Mouse (Mus musculus) heart, embryonic 13.5 days (tissue): ENCODE results near the gene Sf3a3. TPM values are rescaled to one million over a fixed set of nuclear protein-coding genes. Genes with fewer than 3 reads are reported as not detected.

ENCODE experiments used
- ATAC-seq: fragments of 200-750 bp; cut with Nextera tagmentation; 2 replicates; pipeline ENCODE4 v1.8.0; 2017; ENCODE audit warnings: moderate TSS enrichment; ENCODE audit not compliant: insufficient number of reproducible peaks, low FRiP score, low TSS enrichment; ENCODE audit errors: extremely low read depth
- H3K27ac ChIP-seq: fragments of 300-500 bp; sonication (generic); replicated peaks from 2 replicates; pipeline ENCODE4 v1.5.1; 2015; ENCODE audit warnings: moderate library complexity, mild to moderate bottlenecking, inconsistent platforms
- H3K27me3 ChIP-seq: fragments of 300-500 bp; sonication (generic); replicated peaks from 2 replicates; pipeline ENCODE4 v1.6.1; 2015; ENCODE audit warnings: mild to moderate bottlenecking, inconsistent platforms
- H3K36me3 ChIP-seq: fragments of 300-500 bp; sonication (generic); 2 replicates; pipeline ENCODE4 v1.6.1; 2015; ENCODE audit warnings: mild to moderate bottlenecking, inconsistent platforms
- H3K4me1 ChIP-seq: fragments of 300-500 bp; sonication (generic); 2 replicates; pipeline ENCODE4 v1.6.1; 2015; ENCODE audit warnings: inconsistent platforms
- H3K4me2 ChIP-seq: fragments of 300-500 bp; sonication (generic); 2 replicates; pipeline ENCODE4 v1.6.1; 2015; ENCODE audit warnings: inconsistent platforms, mild to moderate bottlenecking, moderate library complexity
- H3K4me3 ChIP-seq: fragments of 300-500 bp; sonication (generic); 2 replicates; pipeline ENCODE4 v1.5.1; 2015; ENCODE audit warnings: moderate library complexity, mild to moderate bottlenecking, inconsistent platforms
- H3K9ac ChIP-seq: fragments of 300-500 bp; sonication (generic); 2 replicates; pipeline ENCODE4 v1.6.1; 2015; ENCODE audit warnings: inconsistent platforms, mild to moderate bottlenecking, moderate library complexity
- H3K9me3 ChIP-seq: fragments of 300-500 bp; sonication (generic); 2 replicates; pipeline ENCODE4 v1.6.1; 2016; ENCODE audit warnings: inconsistent platforms
- WGBS: fragments of 180-500 bp; shearing (Covaris S2); methylation state at CpG from one replicate; pipeline ENCODE4 v1.1.7; 2015; ENCODE audit warnings: mixed read lengths; 5-methylcytosine and 5-hydroxymethylcytosine counted together
- polyA plus RNA-seq: library from polyadenylated mRNA; unstranded; fragments of >200 nt; fragmentation: Nextera tagmentation; extraction: Ambion mirVana; gene quantifications from 2 replicates; pipeline ENCODE4 v1.2.1, GENCODE M21; 2015

Sf3a3 gene
- polyA plus RNA-seq: 92.4 and 96.2 TPM in 2 replicates

- WGBS: under 1% methylated on average over 57 of the region's 57 CpGs
- Histone ChIP-seq H3K4me1 (peaks cover 26% of the 10 kb centered on the region), H3K9ac (peak within 1 kb of the TSS; percentile 98), H3K4me2 (peak within 1 kb of the TSS; percentile 90), H3K9me3 (no peaks in the 10 kb centered on the region), H3K4me3 (peak within 1 kb of the TSS; percentile 97), H3K27ac (peak within 1 kb of the TSS; percentile 71), H3K27me3 (no peaks in the 10 kb centered on the region), H3K36me3 (peaks cover 41% of the 10 kb centered on the region)
- ATAC-seq: peak; percentile 66; the same call in 1 of the 2 replicates
These were observed at the start of gene Sf3a3 for GRCm38 (mm10) chr4:124714545-124715481. Sf3a3 (plus strand) TSS chr4:124714776.

DNA sequence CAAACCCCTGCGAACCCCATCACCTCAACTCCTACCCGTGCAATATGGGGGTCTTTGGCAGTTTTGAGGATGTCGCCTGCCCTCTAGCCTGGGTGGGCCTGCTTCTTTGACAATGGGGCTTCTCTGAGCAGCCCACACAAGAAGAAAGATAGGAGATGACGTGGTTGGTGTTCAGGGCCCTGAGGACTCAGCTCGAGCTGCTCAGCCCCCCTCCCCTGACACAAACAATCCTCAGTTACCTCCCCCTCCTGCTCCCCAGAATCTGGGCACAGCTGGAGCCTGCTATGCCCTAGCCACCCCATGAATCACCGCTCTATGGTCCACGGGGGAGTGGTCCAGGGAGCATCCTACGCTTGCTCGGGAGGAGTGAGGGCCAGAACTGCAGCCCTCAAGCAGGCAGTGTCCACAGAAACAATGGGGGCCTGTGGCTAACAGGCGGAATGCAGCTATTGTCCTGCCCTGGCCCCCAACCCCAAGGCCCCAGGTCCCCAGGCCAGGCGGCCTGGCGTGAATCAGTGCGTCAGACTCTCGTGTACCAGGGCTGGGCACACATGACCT, 47.0 kb upstream of the Sf3a3 start:
- 44% methylated on average over 14 of the region's 14 CpGs for WGBS
- Histone ChIP-seq H3K9ac (no peak overlapping the region), H3K36me3 (no peaks in the 10 kb centered on the region), H3K9me3 (no peaks in the 10 kb centered on the region), H3K4me2 (no peak overlapping the region), H3K27me3 (peaks cover 95% of the 10 kb centered on the region), H3K4me3 (no peak overlapping the region), H3K4me1 (peaks cover 14% of the 10 kb centered on the region), H3K27ac (no peak overlapping the region)
- ATAC-seq: no peak

DNA sequence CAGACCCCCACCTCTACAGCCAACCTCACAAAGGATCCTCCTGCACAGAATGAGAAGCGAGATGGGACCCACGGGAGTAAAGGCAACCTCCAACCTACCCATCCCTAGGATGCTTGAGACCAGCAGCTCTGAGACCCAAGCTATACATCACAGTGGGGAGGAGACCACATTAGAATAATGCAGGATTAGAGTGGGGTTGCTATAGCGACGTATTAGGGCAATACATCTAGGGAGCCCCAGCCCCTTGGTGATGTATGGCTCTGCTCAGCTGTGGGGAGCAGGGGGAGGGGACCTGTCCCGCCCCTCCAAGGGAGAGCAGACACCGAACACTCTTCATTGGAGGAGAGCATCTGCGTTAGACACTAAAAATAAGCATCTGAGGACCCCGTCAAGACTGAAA, 46.5 kb upstream of the Sf3a3 start:
- Histone ChIP-seq H3K9me3 (no peaks in the 10 kb centered on the region), H3K4me2 (no peak overlapping the region), H3K4me1 (peaks cover 19% of the 10 kb centered on the region), H3K36me3 (no peaks in the 10 kb centered on the region), H3K27ac (no peak overlapping the region), H3K27me3 (peaks cover 95% of the 10 kb centered on the region), H3K9ac (no peak overlapping the region), H3K4me3 (no peak overlapping the region)
- ATAC-seq: no peak
- 18% methylated on average over 8 of the region's 8 CpGs for WGBS

DNA sequence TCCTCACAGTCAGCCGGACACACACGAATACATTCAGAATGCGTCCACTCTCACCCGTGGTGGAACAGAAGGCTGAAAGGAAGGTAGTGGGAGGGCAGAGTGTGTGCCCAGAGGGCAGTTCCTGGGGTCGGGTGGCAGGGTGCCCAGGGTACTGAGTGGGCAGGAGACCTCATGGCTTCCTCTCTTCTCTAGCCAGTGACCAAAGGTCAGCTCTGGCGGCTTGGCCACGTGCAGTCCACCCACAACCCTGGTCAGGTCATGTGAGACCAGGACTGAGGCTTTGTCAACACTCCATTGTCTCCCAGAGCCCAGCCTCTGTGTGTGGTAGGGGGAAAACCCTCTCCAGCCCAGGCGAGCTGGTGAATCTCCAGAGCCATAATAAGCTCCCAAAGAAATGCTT, 44.3 kb upstream of the Sf3a3 start:
- Histone ChIP-seq H3K27me3 (peaks cover 90% of the 10 kb centered on the region), H3K36me3 (no peaks in the 10 kb centered on the region), H3K9me3 (no peaks in the 10 kb centered on the region), H3K9ac (no peak overlapping the region), H3K4me1 (peaks cover 20% of the 10 kb centered on the region), H3K27ac (no peak overlapping the region), H3K4me3 (no peak overlapping the region), H3K4me2 (no peak overlapping the region)
- 69% methylated on average over 8 of the region's 8 CpGs for WGBS
- ATAC-seq: no peak

DNA sequence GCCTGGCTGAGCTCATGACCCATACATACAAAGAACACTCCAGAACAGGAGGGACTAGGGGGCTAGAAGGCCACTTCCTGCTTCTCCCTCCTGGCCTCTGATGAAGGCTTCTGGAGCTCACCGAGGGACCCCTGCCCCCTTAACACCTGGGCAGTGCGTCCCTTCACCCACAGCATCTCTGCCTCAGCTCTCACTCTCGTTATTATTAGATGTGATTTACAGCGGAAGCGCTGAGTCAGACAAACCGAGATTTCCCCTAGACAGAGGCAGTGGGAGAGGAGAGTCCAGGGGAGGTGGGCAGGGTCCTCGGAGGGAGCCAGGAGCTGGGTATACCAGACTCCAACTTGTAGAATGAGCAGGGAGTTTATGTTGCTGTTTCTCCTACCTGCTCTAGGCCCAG, 43.0 kb upstream of the Sf3a3 start:
- Histone ChIP-seq H3K27me3 (peaks cover 77% of the 10 kb centered on the region), H3K4me3 (no peak overlapping the region), H3K9ac (peak overlapping the region; percentile 67; the same call in 1 of the 2 replicates), H3K27ac (no peak overlapping the region), H3K4me2 (peak overlapping the region; percentile 71; the same call in 1 of the 2 replicates), H3K9me3 (no peaks in the 10 kb centered on the region), H3K4me1 (peaks cover 20% of the 10 kb centered on the region), H3K36me3 (peaks cover 5% of the 10 kb centered on the region; the same call in 1 of the 2 replicates)
- no peak for ATAC-seq
- 19% methylated on average over 7 of the region's 7 CpGs for WGBS

DNA sequence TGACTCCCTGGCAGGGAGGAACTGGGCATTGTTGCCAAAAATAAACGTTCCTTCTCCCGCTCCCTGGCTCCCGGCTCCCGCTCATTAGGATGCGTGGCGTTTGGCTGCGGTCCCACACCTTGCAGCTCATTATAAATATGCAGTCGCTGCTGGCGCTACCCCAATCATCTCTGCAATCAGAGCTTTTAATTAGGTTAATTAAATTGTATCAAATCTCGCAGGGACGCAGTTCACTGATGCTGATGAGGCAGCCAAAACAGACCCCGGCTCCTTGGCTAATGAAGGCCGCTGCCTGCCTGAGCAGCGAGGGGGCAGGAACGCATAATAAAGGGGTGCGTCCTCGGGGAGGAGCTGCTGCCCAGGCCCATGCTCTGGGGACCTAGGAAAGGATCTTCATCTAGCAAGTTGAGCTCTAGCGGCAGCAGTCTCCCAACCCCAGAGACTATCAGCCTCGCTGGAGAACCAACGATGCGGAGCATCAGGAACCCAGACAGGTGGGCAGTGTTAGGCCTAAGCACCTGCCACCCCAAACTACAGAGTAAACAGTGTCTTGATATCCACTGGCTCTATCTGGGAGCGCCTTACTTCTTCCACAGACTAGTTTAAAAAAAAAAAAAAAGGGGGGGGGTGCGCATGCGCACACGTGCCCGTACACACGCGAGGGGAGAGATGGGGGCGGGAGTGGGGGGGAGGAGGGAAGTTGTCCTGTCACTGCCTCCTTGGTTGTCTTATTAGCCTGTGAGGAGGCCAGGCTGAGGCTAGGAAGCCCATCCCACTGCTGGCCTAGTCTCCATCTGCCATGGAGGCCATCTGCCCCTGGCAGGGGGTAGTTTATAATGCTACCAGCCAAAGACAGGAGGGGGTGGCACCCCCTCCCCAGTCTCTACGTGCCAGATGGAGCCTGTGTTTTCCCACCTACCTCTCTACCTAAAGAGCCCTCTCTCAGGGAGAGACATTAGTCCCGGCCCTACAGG, 41.9 kb upstream of the Sf3a3 start:
- Histone ChIP-seq H3K4me3 (peak overlapping the region; percentile 40), H3K9ac (peak overlapping the region; percentile 67), H3K36me3 (peaks cover 15% of the 10 kb centered on the region), H3K27me3 (peaks cover 66% of the 10 kb centered on the region), H3K9me3 (no peaks in the 10 kb centered on the region), H3K4me2 (peak overlapping the region; percentile 71), H3K27ac (no peak overlapping the region), H3K4me1 (peaks cover 20% of the 10 kb centered on the region)
- WGBS: 5% methylated on average over 29 of the region's 31 CpGs
- no peak for ATAC-seq

GRCm38 (mm10) chr4:124674334-124675032, 40.1 kb upstream of the Sf3a3 start:
- peaks cover 33% of the 10 kb centered on the region for H3K36me3 ChIP-seq
- no peak for ATAC-seq
- 73% methylated on average over 17 of the region's 17 CpGs for WGBS
- no peak overlapping the region for H3K4me3 ChIP-seq
- no peak overlapping the region for H3K27ac ChIP-seq
- no peak overlapping the region for H3K4me2 ChIP-seq
- H3K9ac ChIP-seq: no peak overlapping the region
- H3K9me3 ChIP-seq: no peaks in the 10 kb centered on the region
- H3K27me3 ChIP-seq: peaks cover 48% of the 10 kb centered on the region
- H3K4me1 ChIP-seq: peaks cover 27% of the 10 kb centered on the region

DNA sequence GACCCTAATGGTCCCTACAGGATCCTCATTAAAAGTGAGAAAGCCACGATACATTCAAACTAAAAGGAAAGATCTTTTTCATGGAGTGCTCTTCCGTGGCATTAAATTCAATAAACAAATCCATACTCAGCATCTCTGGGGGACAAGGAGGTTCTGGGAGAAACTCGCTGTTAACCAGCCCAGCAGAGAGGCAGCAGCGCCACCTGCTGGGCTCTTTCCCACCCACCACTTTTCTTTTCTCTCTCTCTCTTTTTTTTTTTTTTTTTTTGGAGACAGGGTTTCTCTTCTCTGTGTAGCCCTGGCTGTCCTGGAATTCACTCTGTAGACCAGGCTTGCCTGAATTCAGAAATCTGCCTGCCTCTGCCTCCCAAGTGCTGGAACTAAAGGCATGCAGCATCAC, 39.5 kb upstream of the Sf3a3 start:
- Histone ChIP-seq H3K9ac (no peak overlapping the region), H3K27me3 (peaks cover 47% of the 10 kb centered on the region), H3K36me3 (peaks cover 38% of the 10 kb centered on the region), H3K4me1 (peaks cover 32% of the 10 kb centered on the region), H3K4me3 (no peak overlapping the region), H3K9me3 (no peaks in the 10 kb centered on the region), H3K4me2 (no peak overlapping the region), H3K27ac (no peak overlapping the region)
- ATAC-seq: no peak
- WGBS: 6% methylated on average over 4 of the region's 4 CpGs

DNA sequence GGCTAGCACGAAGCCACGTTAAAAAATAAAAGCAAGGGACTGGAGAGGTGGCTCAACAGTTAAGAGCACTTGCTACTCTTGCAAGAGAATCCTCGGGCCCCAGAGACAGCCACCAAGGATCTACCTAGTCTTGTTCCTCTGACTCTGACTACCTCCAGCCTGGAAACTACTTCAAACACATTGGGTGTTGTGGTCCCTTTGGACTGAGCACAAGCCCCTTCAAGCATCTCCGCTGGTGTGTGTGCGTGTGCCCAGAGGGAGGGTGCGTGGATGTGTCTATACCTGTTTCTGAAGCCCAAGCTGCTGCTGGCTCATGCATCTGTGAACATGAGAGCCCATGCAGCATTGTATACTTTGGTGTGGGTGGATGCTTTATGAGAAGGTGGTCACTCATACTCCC, 38.6 kb upstream of the Sf3a3 start:
- Histone ChIP-seq H3K4me3 (no peak overlapping the region), H3K27me3 (peaks cover 38% of the 10 kb centered on the region), H3K9ac (no peak overlapping the region), H3K27ac (no peak overlapping the region), H3K4me2 (no peak overlapping the region), H3K4me1 (peaks cover 32% of the 10 kb centered on the region), H3K36me3 (peaks cover 47% of the 10 kb centered on the region), H3K9me3 (no peaks in the 10 kb centered on the region)
- ATAC-seq: no peak
- WGBS: 83% methylated on average over 6 of the region's 6 CpGs

DNA sequence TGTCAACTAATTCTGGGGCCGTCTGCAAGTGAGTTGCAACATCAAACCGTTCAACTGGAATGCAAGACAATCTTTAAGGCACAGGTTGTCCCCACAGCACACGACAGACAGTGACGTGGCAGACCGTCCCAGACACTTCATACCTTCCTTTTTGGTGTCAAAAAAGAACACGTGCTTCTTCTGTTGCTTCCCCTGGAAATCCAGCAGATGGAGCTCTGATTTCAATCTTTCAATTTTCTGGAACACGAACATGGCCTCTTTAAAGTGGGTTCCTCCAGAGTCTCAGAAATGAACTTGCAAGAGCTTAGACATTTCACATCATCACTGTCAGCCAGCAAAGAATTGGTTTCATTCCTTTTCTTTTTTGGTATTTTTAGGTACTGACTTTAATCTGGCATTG, 32.3 kb upstream of the Sf3a3 start:
- Histone ChIP-seq H3K4me1 (peaks cover 26% of the 10 kb centered on the region), H3K4me3 (no peak overlapping the region), H3K27me3 (no peaks in the 10 kb centered on the region), H3K27ac (no peak overlapping the region), H3K4me2 (no peak overlapping the region), H3K9me3 (no peaks in the 10 kb centered on the region), H3K9ac (no peak overlapping the region), H3K36me3 (peaks cover 92% of the 10 kb centered on the region)
- WGBS: 63% methylated on average over 7 of the region's 7 CpGs
- no peak for ATAC-seq
